Mouse (Mus musculus): ENCODE results near the gene 4632433K11Rik.
"Not testable (repeated sequence)": the region's sequence is repeated elsewhere in the genome, so short reads cannot be mapped to it uniquely, and the experiment has no call there.

Gene 4632433K11Rik

DNA sequence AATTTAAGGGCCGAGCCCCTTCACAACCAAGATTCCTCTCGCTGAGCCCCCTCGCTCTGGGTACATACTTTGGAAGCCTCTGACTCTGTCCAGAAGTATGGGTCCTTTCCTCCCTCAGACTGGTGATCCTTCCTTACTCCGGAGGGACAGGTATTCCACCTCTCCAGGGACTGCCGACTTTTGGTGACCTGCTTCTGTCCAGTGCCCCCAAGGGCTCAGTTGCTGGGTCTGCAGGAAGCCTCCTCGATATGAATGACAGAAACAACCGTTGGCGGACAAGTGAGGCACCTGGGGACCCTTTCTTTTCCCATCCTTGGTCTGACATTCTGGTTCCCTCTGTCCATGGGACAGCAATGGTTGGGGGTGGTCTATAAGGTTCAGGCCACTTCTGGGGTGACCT lies 23.5 kb downstream of the 4632433K11Rik start:
- no peak for DNase-seq

DNA sequence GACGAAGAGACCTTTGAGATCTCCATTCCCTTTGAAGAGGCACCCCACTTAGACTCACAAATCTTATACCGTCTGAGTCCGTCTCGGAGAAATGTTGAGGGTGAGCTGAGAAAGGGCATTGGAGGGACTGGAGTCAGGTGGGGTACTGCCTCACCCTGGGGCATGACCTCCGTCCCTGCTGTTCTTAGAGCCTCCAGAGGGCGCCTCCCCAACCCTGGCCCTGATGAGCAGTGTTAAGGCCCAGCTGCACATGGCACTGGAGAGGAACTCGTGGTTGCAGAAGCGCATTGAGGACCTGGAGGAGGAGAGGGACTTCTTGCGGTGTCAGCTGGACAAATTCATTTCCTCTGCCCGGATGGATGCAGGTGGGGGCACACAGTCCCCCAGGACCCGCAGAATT lies 23.9 kb downstream of the 4632433K11Rik start:
- peak; percentile 25 for DNase-seq

DNA sequence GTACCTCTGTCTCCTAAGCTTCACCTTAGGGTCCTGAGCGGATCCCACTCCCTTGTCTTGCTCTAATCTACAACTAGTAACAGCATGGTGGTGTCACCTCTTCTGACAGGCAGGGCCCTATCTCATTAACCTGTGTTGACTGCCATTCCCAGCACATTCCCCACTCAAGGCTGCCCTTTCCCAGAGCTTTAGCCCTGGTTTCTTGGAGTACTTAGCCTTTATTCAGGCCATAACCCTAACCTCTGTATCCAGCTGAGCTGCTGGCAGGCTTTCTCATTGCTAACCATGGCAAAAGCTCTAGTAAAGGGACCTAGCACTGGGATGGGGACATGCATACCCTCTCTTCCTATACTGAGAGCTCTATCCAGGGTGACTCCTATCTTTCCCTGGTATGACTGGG lies 24.7 kb downstream of the 4632433K11Rik start:
- no peak for DNase-seq

DNA sequence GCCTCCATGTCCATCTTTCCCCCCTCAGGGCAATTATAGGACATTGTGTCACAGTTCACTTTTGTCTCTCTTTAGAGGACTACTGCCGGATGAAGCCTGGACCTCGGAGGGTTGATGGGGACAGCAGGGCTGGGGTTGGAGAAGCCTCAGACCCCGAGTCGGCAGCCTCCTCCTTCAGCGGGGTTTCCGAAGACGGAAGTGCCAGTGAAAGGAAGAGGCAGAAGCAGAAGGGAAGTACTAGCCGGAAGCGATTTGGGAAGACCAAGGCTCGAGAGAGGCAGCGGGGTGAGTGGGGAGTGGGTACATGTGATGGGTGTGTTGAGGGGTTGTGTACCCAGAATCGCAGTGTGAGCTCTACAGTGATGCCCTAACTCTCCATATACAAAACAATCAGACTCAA lies 25.5 kb downstream of the 4632433K11Rik start:
- no peak for DNase-seq

DNA sequence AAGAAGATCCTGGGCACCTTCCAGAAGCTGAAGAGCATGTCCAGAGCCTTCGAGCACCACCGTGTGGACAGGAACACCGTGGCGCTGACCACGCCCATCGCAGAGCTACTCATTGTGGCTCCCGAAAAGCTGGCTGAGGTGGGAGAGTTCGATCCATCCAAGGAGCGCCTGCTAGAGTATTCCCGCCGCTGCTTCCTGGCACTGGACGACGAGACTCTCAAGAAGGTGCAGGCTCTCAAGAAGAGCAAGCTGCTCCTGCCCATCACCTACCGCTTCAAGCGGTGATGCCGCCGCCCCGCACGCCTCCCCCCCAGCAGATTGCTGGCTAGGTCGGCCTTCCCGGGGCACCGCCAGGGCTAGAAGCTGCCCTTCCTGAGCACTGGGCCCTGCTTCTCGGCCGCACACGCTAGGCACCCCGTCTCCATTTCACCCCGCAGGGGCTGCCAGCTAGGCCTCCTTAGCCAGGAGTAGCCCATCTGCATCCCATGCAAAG lies 26.4 kb downstream of the 4632433K11Rik start:
- peak; percentile 81 for DNase-seq

DNA sequence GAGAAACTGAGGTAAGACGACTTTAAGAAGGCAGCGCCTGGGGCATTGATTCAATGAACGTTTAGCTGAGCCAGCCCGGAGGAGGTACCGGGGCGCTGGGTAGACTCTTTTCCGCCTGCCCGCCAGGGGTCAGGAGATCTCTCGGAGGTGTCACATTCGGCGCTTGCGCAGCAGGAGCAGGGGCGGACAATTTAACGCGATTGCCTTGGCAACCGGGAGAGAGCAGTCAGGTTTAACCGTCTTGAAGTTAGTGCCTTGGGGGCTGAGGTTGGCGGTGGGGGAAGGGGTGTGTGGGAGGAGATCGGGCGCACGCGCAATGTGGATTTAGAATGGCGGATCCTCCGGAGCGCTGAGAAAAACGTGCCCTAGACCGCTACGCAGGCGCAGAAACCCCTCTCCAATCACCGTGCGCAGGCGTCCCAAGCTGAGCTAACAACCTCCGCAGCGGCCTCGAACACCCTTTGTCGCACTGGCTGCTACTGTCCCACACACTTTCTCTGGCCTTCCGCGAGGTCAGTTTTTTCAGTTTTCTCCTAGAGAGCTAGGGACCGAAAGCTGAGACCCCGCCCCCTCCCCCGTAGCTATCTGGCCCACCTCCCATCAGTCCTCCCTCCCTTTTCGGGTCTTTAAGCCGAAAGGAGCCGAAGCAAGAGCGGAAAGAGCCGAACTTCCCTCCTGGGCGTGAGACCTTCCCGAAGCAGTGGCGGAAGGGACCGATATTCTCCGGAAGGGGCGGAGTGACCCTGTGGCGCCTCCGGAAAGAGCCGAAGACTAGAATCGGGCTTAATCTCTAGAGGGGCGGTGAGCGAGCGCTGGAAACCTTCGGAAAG lies 27.2 kb downstream of the 4632433K11Rik start:
- peak; percentile 98 for DNase-seq

DNA sequence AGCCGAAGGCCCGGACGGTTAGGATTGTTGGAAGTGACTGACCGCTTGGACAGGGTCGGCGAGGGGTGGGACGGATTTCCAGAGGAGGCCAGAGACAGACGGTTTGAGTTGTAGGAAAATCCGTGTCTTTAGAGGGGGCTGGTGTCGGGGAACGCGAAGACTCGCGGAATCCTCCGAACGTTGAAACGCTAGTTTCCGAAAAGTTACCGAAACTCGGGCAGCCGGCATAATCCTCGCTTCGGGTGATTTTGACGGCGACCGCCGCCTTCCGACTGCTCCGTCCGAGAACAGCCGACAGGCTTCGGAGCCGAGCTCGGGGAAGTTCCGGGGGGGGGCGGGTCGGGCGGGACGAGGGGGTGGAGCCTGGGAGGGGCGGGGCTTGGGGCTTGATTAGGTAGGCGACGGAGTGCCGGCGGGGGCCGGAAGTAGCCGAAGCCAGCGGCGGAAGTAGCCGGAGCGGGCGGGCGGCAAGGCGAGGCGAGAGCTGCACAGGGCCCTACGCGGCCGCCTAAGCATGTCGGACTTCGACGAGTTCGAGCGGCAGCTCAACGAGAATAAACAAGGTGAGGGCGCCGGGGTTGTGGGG lies 27.9 kb downstream of the 4632433K11Rik start, which contains the start of gene U2af2:
TSS of gene U2af2 (plus strand) at position 370 of the 586 bp plus-strand sequence.
- DNase-seq: peak; percentile 94

DNA sequence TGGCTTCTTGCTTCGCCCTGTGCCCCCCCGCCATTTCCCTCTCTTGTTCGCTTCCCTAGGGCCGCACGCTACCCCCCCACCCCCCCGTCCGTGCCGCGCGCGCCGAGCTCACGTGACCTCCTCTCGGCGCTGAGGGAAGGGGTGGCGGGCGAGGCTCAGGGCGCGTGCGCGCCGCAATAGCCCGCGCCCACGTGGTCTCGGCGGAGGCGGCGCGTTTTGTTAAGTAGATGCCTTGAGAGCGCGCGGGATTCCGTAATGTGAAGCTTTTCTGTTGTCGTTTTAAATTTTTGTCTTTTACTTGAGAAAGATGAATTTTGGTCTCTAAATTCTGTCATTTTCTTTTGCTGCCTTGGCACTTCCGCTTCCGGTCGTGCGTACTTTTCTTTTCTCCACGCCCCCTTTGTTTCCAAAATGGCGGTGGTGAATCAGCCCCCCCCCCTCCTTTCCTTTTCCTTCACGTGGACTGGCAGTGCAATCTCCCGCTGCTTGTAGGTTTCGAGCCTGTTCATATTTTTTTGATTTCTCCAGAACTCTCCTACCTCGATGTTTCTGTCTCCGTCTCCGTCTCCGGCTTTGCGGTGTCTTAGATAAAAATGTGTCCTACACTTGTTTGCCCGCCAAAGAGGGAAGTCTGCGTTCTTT lies 28.6 kb downstream of the 4632433K11Rik start:
- DNase-seq: no peak

DNA sequence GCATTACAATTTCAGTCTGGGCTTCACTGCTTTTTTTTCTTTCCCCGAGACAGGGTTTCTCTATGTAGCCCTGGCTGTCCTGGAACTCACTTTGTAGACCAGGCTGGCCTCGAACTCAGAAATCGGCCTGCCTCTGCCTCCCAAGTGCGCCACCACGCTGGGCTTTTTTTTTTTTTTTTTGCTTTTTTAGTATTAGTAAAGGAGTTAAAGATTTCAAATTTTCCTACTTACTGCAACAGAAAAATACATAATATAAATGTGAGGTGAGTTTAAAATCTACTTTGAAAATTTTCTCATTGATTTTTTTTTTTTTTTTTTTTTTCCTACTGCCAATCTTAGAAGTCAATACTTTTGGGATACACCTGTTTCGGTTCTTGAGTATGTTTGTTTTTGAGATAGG lies 31.0 kb downstream of the 4632433K11Rik start:
- DNase-seq: no peak

DNA sequence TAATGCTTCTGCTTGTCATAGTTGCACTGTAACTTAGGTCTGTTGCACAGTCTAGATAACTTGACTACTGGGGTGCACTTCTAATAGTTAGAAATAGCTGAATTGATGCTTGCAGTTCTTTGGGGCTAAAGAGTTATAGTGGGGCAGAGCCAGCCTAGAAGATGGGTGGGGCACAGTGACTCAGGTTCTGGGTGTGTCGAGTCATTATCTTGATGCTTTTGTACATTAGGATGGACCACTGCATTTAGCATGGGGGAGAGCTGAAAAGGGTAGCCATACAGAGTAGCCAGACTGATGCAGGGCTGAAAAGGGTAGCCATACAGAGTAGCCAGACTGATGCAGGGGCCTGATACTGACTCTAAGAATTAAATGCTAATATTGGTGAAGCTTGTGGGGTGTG lies 39.7 kb downstream of the 4632433K11Rik start:
- DNase-seq: no peak

DNA sequence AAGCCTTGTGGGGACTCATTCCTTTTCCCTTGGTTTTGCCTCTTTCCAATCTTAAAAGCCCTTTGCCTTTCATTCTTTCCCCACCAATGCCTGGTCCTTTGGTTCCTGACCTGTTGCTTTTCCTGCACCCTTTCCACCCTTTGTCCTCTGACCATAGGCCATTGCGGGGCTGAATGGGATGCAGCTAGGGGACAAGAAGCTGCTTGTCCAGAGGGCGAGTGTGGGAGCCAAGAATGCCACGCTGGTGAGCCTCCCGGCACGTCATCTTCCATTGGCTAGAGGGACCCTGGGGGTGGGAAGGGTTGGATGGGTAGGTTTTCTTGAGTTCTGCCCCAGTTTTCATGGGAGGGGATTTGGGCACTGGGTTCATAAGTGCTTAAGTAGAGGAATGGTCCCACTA lies 41.1 kb downstream of the 4632433K11Rik start:
- no peak for DNase-seq

DNA sequence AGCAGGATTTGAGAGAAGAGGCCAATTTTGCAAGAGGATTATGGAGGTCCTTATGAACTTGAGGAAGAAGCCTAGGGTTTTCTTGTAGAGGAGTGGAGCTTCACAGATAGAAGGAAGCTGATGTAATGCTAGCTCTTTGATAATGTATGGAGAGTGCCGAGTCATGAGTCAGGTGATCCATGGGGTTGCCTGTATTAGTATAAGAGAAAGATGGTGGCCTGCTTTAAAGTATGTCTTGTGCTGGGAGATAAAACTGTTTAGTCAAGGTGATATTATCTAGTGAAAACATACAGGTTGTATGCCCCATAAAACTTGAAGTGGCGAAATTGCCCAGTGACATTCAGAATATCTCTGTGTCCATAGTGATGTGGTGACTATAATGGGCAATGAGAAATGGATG lies 43.0 kb downstream of the 4632433K11Rik start:
- no peak for DNase-seq

DNA sequence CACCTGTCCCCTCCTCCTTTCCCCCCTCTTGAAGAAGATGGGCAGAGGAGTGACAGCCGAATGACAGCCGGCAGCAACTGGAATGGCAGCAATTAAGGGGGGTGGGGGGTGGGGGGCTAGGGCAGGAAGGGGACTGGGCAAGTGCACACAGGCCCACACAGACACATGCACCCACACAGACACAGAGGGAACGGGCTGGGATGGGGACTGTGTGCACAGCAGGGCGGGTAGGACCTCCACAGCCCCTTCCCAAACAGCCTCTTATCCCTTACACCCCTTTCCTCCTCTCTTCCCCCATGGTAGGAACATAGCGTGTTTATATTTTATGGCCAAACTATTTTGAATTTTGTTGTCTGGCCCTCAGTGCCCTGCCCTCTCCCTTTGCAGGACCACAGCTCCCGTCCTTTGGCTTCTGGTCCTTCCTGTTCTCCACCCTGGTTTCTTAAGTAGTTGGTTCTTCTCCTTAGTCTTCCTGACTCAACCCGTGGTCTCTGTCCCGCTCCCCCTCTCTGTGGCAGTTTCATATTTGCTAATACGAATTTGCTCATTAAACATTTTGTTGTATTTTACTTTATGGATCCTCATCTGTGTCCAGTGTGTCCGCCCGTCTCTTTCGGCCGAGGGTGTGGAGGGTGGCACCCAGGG lies 45.6 kb downstream of the 4632433K11Rik start:
- DNase-seq: not testable (repeated sequence)

DNA sequence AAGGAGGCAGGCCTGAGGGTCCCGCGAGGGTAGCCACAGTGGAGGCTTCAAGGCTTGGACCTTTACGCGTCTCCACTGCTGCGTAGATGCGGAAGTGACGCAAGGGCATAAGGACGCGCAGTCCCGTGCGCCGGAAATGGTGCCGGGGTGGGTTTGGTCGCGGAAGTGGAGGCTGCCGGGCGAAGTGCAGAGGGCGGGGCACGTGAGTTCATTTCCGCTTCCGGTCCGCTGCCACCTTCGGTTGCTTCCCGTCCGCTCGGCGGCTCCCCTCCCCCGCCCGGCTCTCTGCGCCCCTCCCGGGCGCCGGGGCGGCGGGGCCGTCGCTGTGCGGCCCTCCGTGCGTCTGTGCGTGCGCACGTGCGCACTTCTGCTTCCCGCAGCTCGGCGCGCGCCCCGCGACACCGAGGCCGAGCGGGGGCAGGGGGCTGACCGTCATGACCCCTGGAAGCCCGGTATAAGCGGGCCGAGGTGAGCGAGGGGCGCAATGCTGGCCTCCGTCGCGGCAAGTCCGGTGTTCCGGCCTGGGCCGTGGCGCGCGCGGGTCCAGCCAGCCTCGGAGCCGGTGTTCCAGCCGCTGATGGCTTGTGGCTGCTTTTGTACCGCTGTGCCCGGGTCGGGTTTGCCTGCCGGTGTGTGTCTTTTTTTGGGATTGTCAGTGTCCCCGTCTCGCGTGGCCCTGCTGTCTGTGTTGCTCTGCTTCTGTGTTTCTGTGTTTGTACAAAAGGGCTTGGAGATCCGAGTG lies 46.3 kb downstream of the 4632433K11Rik start, which contains the start of gene Epn1:
TSS of gene Epn1 (plus strand) at position 226 of the 742 bp plus-strand sequence.
- DNase-seq: peak; percentile 98

DNA sequence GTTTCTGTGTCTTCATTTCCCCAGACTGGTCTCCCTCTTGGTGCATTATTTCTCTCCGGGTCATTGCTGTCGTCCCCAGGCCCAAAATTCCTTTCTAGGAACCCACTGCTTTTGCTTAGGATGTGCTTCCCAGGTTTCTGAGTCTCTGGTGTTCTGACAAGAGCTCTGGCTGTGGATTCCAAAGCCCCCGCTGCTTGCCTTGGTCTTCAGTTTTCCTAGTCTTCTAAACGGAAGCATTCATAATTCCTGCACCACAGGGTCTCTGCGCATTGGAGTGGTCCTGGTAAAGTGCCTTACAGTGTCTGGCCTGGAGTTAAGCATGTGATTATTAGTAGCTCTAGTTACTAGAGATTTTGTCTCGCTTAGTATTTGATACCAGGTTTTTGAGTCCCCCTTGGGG lies 46.9 kb downstream of the 4632433K11Rik start:
- no peak for DNase-seq

DNA sequence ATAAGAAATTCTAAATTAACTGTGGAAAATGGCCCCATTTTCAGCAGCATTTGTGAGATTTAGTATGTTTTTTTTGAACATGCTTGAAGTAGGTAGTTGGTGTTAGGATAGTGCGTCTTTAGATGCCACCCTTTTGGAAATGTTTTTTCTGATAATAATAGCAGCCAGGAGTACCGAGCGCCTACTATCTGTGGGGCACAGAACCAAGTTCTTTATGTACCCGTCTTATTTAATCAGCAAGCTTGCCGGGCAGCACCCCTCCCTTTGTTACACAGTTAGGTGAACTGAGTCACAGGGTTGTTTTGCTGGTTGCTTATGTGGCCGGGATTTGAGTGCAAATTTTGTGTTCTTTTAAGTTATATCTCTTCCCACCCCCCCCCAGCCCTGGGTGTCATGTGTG lies 47.3 kb downstream of the 4632433K11Rik start:
- DNase-seq: no peak

DNA sequence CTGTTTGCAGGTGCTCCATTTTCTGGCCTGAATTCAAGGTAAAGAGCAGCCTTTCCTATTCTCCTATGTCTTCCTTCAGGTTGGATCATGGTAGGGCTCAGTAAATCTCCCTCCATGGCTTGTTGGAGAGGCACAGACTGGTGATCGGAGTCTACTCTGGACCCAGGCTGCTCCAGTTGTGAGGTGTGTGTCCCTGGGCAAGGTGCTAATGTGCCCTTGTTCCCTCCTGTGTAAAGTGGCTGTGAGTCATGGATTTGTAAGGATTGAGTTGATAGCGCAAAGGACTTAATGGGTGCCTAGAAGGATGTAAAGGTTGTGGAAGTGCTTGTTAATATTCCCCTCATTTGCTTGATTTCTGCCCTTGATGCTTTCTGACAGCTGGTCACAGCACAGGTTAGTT lies 48.0 kb downstream of the 4632433K11Rik start:
- no peak for DNase-seq

DNA sequence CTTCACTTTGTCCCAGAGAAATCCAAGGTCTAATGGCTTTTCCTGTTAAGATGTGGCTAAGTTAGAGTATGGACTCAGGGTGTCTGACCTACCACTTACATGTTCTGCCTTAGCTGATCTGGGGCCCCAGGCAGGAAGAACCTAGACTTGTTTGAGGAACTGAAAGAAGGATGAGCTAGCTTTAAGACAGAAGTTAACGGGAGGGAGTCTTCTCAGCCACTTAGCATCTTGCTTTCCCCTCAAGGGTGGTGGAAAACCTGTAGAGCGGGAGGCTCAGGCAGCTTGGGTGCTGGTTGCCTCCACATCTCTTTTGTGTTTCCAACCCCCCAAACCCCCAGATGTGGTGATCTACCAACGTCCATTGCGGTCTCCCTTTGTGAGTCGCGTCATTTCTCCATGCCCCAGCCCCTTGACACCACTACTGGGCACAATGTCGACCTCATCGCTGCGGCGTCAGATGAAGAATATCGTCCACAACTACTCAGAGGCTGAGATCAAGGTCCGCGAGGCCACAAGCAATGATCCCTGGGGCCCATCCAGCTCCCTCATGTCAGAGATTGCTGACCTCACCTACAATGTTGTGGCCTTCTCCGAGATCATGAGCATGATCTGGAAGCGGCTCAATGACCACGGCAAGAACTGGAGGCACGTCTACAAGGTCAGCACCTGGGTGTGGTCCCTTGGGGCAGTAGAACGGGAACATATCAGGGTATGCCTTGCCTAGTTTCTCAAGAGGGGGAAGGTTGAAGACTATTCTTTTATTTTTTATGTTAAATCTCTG lies 49.6 kb downstream of the 4632433K11Rik start:
- no peak for DNase-seq
